Mouse (Mus musculus): Measurements from ENCODE around the gene Fbxo10. TPM values are rescaled to one million over a fixed set of nuclear protein-coding genes. Genes with fewer than 3 reads are reported as not detected.
"Not testable (repeated sequence)": the region's sequence is repeated elsewhere in the genome, so short reads cannot be mapped to it uniquely, and the experiment has no call there.

The Fbxo10 gene
- polyA plus RNA-seq, 1 experiment from 2014 or later: 17.9 TPM

- Histone ChIP-seq H3K4me2 (replicated peaks; ENCODE audit: low read depth, low read length) (peak within 1 kb of the TSS; percentile 85), H3K9ac (replicated peaks; ENCODE audit: low read length) (peak within 1 kb of the TSS; percentile 94), H3K36me3 (ENCODE audit: insufficient read depth, low read length) (no peaks in the 10 kb centered on the region), H3K9me3 (ENCODE audit: low read length) (no peaks in the 10 kb centered on the region), H3K4me1 (ENCODE audit: insufficient read depth, low read length) (peaks cover 24% of the 10 kb centered on the region), H3K27me3 (ENCODE audit: insufficient read depth, low read length) (no peaks in the 10 kb centered on the region), H3K27ac (ENCODE audit: low read length) (peak within 1 kb of the TSS; percentile 98), H3K4me3 (ENCODE audit: low read length) (peak within 1 kb of the TSS; percentile 82)
- WGBS: under 1% methylated on average over 59 of the region's 63 CpGs
- peak; percentile 98 for ATAC-seq (ENCODE audit: low FRiP score, low TSS enrichment)
Observed at GRCm38 (mm10) chr4:45012105-45012975, 72.1 kb downstream of the Fbxo10 start, which contains the start of gene Zbtb5. Gene Zbtb5 (minus strand): TSS chr4:45012412.

- peak overlapping the region; percentile 66 for H3K4me2 ChIP-seq (replicated peaks; ENCODE audit: low read depth, low read length)
- H3K27me3 ChIP-seq (ENCODE audit: insufficient read depth, low read length): no peaks in the 10 kb centered on the region
- peak overlapping the region; percentile 94 for H3K9ac ChIP-seq (replicated peaks; ENCODE audit: low read length)
- H3K4me3 ChIP-seq (ENCODE audit: low read length): peak overlapping the region; percentile 82
- H3K27ac ChIP-seq (ENCODE audit: low read length): peak overlapping the region; percentile 98
- no peaks in the 10 kb centered on the region for H3K9me3 ChIP-seq (ENCODE audit: low read length)
- peak; percentile 82 for ATAC-seq (ENCODE audit: low FRiP score, low TSS enrichment)
- peaks cover 24% of the 10 kb centered on the region for H3K4me1 ChIP-seq (ENCODE audit: insufficient read depth, low read length)
- WGBS: 0% methylated on average over 31 of the region's 31 CpGs
- no peaks in the 10 kb centered on the region for H3K36me3 ChIP-seq (ENCODE audit: insufficient read depth, low read length)
Observed at GRCm38 (mm10) chr4:45011581-45012104, 72.8 kb downstream of the Fbxo10 start.

GRCm38 (mm10) chr4:45010806-45011415, 73.5 kb downstream of the Fbxo10 start:
- Histone ChIP-seq H3K4me3 (ENCODE audit: low read length) (peak overlapping the region; percentile 82), H3K27me3 (ENCODE audit: insufficient read depth, low read length) (no peaks in the 10 kb centered on the region), H3K27ac (ENCODE audit: low read length) (peak overlapping the region; percentile 98; the same call in 1 of the 2 replicates), H3K9ac (replicated peaks; ENCODE audit: low read length) (peak overlapping the region; percentile 94), H3K4me1 (ENCODE audit: insufficient read depth, low read length) (peaks cover 24% of the 10 kb centered on the region), H3K9me3 (ENCODE audit: low read length) (no peaks in the 10 kb centered on the region), H3K4me2 (replicated peaks; ENCODE audit: low read depth, low read length) (peak overlapping the region; percentile 66), H3K36me3 (ENCODE audit: insufficient read depth, low read length) (no peaks in the 10 kb centered on the region)
- no peak for ATAC-seq (ENCODE audit: low FRiP score, low TSS enrichment)
- 9% methylated on average over 11 of the region's 11 CpGs for WGBS

- H3K4me3 ChIP-seq (ENCODE audit: low read length): no peak overlapping the region
- H3K4me2 ChIP-seq (replicated peaks; ENCODE audit: low read depth, low read length): no peak overlapping the region
- H3K27me3 ChIP-seq (ENCODE audit: insufficient read depth, low read length): no peaks in the 10 kb centered on the region
- 0 out of 2 replicates have a peak, but pooled peaks cover 2% of the 10 kb centered on the region for H3K36me3 ChIP-seq (ENCODE audit: insufficient read depth, low read length)
- H3K9ac ChIP-seq (replicated peaks; ENCODE audit: low read length): no peak overlapping the region
- H3K27ac ChIP-seq (ENCODE audit: low read length): no peak overlapping the region
- H3K4me1 ChIP-seq (ENCODE audit: insufficient read depth, low read length): peaks cover 9% of the 10 kb centered on the region
- ATAC-seq (ENCODE audit: low FRiP score, low TSS enrichment): no peak
- 84% methylated on average over 3 of the region's 3 CpGs for WGBS
- no peaks in the 10 kb centered on the region for H3K9me3 ChIP-seq (ENCODE audit: low read length)
Observed at GRCm38 (mm10) chr4:45005452-45005851, 79.0 kb downstream of the Fbxo10 start.

GRCm38 (mm10) chr4:45000001-45000400, 84.4 kb downstream of the Fbxo10 start:
- H3K27me3 ChIP-seq (ENCODE audit: insufficient read depth, low read length): no peaks in the 10 kb centered on the region
- peaks cover 3% of the 10 kb centered on the region; the same call in 1 of the 2 replicates for H3K36me3 ChIP-seq (ENCODE audit: insufficient read depth, low read length)
- H3K9me3 ChIP-seq (ENCODE audit: low read length): no peaks in the 10 kb centered on the region
- no peak for ATAC-seq (ENCODE audit: low FRiP score, low TSS enrichment)
- H3K9ac ChIP-seq (replicated peaks; ENCODE audit: low read length): no peak overlapping the region
- 90% methylated on average over 6 of the region's 6 CpGs for WGBS
- no peak overlapping the region for H3K4me3 ChIP-seq (ENCODE audit: low read length)
- no peak overlapping the region for H3K4me2 ChIP-seq (replicated peaks; ENCODE audit: low read depth, low read length)
- H3K27ac ChIP-seq (ENCODE audit: low read length): no peak overlapping the region
- H3K4me1 ChIP-seq (ENCODE audit: insufficient read depth, low read length): no peaks in the 10 kb centered on the region

GRCm38 (mm10) chr4:44998071-44998470, 86.3 kb downstream of the Fbxo10 start:
- Histone ChIP-seq H3K4me1 (ENCODE audit: insufficient read depth, low read length) (no peaks in the 10 kb centered on the region), H3K36me3 (ENCODE audit: insufficient read depth, low read length) (peaks cover 15% of the 10 kb centered on the region), H3K4me3 (ENCODE audit: low read length) (no peak overlapping the region), H3K9ac (replicated peaks; ENCODE audit: low read length) (no peak overlapping the region), H3K27ac (ENCODE audit: low read length) (no peak overlapping the region), H3K27me3 (ENCODE audit: insufficient read depth, low read length) (no peaks in the 10 kb centered on the region), H3K4me2 (replicated peaks; ENCODE audit: low read depth, low read length) (no peak overlapping the region), H3K9me3 (ENCODE audit: low read length) (no peaks in the 10 kb centered on the region)
- WGBS: 68% methylated on average over 3 of the region's 3 CpGs
- ATAC-seq (ENCODE audit: low FRiP score, low TSS enrichment): no peak

- no peak overlapping the region for H3K4me3 ChIP-seq (ENCODE audit: low read length)
- H3K4me1 ChIP-seq (ENCODE audit: insufficient read depth, low read length): no peaks in the 10 kb centered on the region
- no peak overlapping the region for H3K9ac ChIP-seq (replicated peaks; ENCODE audit: low read length)
- no peak overlapping the region for H3K4me2 ChIP-seq (replicated peaks; ENCODE audit: low read depth, low read length)
- no peaks in the 10 kb centered on the region for H3K9me3 ChIP-seq (ENCODE audit: low read length)
- no peaks in the 10 kb centered on the region for H3K27me3 ChIP-seq (ENCODE audit: insufficient read depth, low read length)
- H3K36me3 ChIP-seq (ENCODE audit: insufficient read depth, low read length): peaks cover 20% of the 10 kb centered on the region
- no peak for ATAC-seq (ENCODE audit: low FRiP score, low TSS enrichment)
- 86% methylated on average over 18 of the region's 18 CpGs for WGBS
- no peak overlapping the region for H3K27ac ChIP-seq (ENCODE audit: low read length)
Observed at GRCm38 (mm10) chr4:44994776-44995175, 89.6 kb downstream of the Fbxo10 start.

- no peaks in the 10 kb centered on the region for H3K27me3 ChIP-seq (ENCODE audit: insufficient read depth, low read length)
- no peaks in the 10 kb centered on the region for H3K4me1 ChIP-seq (ENCODE audit: insufficient read depth, low read length)
- H3K4me3 ChIP-seq (ENCODE audit: low read length): no peak overlapping the region
- H3K9me3 ChIP-seq (ENCODE audit: low read length): no peaks in the 10 kb centered on the region
- H3K4me2 ChIP-seq (replicated peaks; ENCODE audit: low read depth, low read length): no peak overlapping the region
- no peak for ATAC-seq (ENCODE audit: low FRiP score, low TSS enrichment)
- 91% methylated on average over 9 of the region's 9 CpGs for WGBS
- H3K36me3 ChIP-seq (ENCODE audit: insufficient read depth, low read length): peaks cover 26% of the 10 kb centered on the region
- H3K9ac ChIP-seq (replicated peaks; ENCODE audit: low read length): no peak overlapping the region
- no peak overlapping the region for H3K27ac ChIP-seq (ENCODE audit: low read length)
Observed at GRCm38 (mm10) chr4:44993847-44994246, 90.6 kb downstream of the Fbxo10 start.

GRCm38 (mm10) chr4:44993179-44993578, 91.2 kb downstream of the Fbxo10 start:
- peaks cover 32% of the 10 kb centered on the region for H3K36me3 ChIP-seq (ENCODE audit: insufficient read depth, low read length)
- not testable (repeated sequence) for H3K4me3 ChIP-seq (ENCODE audit: low read length); H3K27ac ChIP-seq (ENCODE audit: low read length); H3K9ac ChIP-seq (replicated peaks; ENCODE audit: low read length); H3K4me2 ChIP-seq (replicated peaks; ENCODE audit: low read depth, low read length); H3K4me1 ChIP-seq (ENCODE audit: insufficient read depth, low read length); H3K9me3 ChIP-seq (ENCODE audit: low read length); H3K27me3 ChIP-seq (ENCODE audit: insufficient read depth, low read length); ATAC-seq (ENCODE audit: low FRiP score, low TSS enrichment)
- 39% methylated on average over 14 of the region's 14 CpGs for WGBS
